In the genomic region with DNA sequence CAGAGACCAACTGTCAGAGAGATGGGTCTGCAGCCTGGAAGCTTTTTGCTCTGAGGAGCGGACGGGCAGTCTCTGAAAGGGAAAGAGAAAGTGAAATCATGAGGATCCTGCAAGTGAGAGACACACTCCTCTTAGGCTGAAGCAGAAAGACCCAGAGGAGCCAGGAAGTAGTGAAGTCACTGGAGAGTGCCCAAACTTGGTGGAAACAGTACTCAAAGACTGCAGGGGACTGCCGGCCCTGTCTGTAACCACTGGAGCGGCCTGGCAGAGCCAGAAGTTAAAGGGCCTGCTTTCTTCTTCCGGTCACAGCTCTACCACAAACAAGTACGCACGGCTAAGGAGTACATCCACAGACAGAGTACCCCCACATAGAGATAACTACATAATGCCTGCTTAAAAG, we compare ENCODE assay signal across 8 mouse cellular contexts.
DNase-seq lines count a peak whose midpoint lies in the region; ATAC-seq and TF ChIP-seq lines count a peak whose summit lies in the region.

No protein-coding gene starts in this region.

- H3K36me3 ChIP-seq in testis, adult 2 months (ENCODE audit: control insufficient read depth, insufficient read depth, low read length): no peaks in the 10 kb centered on the region
- H3K36me3 ChIP-seq in heart, embryonic 16.5 days (ENCODE audit: control insufficient read depth, insufficient read depth): no peaks in the 10 kb centered on the region
- no peaks in the 10 kb centered on the region for H3K36me3 ChIP-seq in liver, embryonic 11.5 days (ENCODE audit: control insufficient read depth, insufficient read depth, low read length)

- DNase-seq in testis, postnatal 14 days (ENCODE audit: low spot score): no peak
- DNase-seq in liver, embryonic 11.5 days (ENCODE audit: low spot score): no peak
- DNase-seq in thymus, postnatal 36 days: peak; percentile 8 to 13
- DNase-seq in urinary bladder, postnatal 14 days (ENCODE audit: low spot score): no peak
- no peak for DNase-seq in frontal cortex, postnatal 14 days (ENCODE audit: low spot score in 2 of 2)
- DNase-seq in embryo, embryonic 10 days (ENCODE audit: low spot score): no peak

- H3K9ac ChIP-seq in heart, embryonic 16.5 days (ENCODE audit: low read length): no peak overlapping the region; the same call in 1 of the 2 replicates
- no peak overlapping the region for H3K9ac ChIP-seq in liver, embryonic 11.5 days (ENCODE audit: low read depth, low read length)

- no peak overlapping the region for H3K27ac ChIP-seq in testis, adult 2 months (ENCODE audit: control insufficient read depth, insufficient read depth, low read depth, low read length)
- H3K27ac ChIP-seq in heart, embryonic 16.5 days (ENCODE audit: low read length): peak overlapping the region; percentile 55
- no peak overlapping the region for H3K27ac ChIP-seq in liver, embryonic 11.5 days (ENCODE audit: low read depth, low read length)

- TF ChIP-seq POLR2A in testis, adult 2 months (IDR thresholded peaks at IDR 0.05; ENCODE audit: control insufficient read depth, low read depth, low read length): no peak

- TF ChIP-seq CTCF in testis, adult 2 months (IDR thresholded peaks at IDR 0.05; ENCODE audit: control insufficient read depth, insufficient read depth, insufficient replicate concordance, low read depth, low read length): no peak

- WGBS in heart, embryonic 16.5 days: 59% methylated on average over 7 of the region's 7 CpGs
- WGBS in liver, embryonic 11.5 days: 58% methylated on average over 7 of the region's 7 CpGs

- no peaks in the 10 kb centered on the region for H3K9me3 ChIP-seq in heart, embryonic 16.5 days (replicated peaks; ENCODE audit: control insufficient read depth, low read length)
- H3K9me3 ChIP-seq in liver, embryonic 11.5 days (ENCODE audit: control insufficient read depth, low read length): no peaks in the 10 kb centered on the region

- no peak for ATAC-seq in heart, embryonic 16.5 days (replicated peaks; ENCODE audit: extremely low read depth, insufficient read depth, low FRiP score)
- ATAC-seq in liver, embryonic 11.5 days (replicated peaks; ENCODE audit: low FRiP score): no peak

- H3K4me2 ChIP-seq in heart, embryonic 16.5 days (ENCODE audit: low read depth, low read length): peak overlapping the region; percentile 36
- H3K4me2 ChIP-seq in liver, embryonic 11.5 days: 0 out of 2 replicates have a peak overlapping the region, but pooled peaks have one; percentile 25

- H3K27me3 ChIP-seq in testis, adult 2 months (ENCODE audit: control insufficient read depth, insufficient read depth, low read length): no peaks in the 10 kb centered on the region
- no peaks in the 10 kb centered on the region for H3K27me3 ChIP-seq in heart, embryonic 16.5 days (ENCODE audit: control insufficient read depth, insufficient read depth, low read length)
- no peaks in the 10 kb centered on the region for H3K27me3 ChIP-seq in liver, embryonic 11.5 days (replicated peaks; ENCODE audit: control insufficient read depth, insufficient read depth, low read length)

- peak overlapping the region; percentile 54; the same call in 1 of the 2 replicates for H3K4me3 ChIP-seq in testis, adult 2 months (ENCODE audit: control insufficient read depth, low read depth, low read length)
- no peak overlapping the region for H3K4me3 ChIP-seq in heart, embryonic 16.5 days (ENCODE audit: low read length)
- H3K4me3 ChIP-seq in liver, embryonic 11.5 days (ENCODE audit: low read depth, low read length): no peak overlapping the region

- H3K4me1 ChIP-seq in testis, adult 2 months (ENCODE audit: control insufficient read depth, insufficient read depth, low read length): peaks cover 6% of the 10 kb centered on the region
- H3K4me1 ChIP-seq in heart, embryonic 16.5 days (ENCODE audit: control insufficient read depth, insufficient read depth, low read length): peaks cover 13% of the 10 kb centered on the region
- H3K4me1 ChIP-seq in liver, embryonic 11.5 days (replicated peaks; ENCODE audit: control insufficient read depth, insufficient read depth, low read length): no peaks in the 10 kb centered on the region

Comparison
In these comparisons a context has a peak if more than half of its experiments do, and no peak if none do; other contexts are left out.
1. DNase-seq: peak in thymus, postnatal 36 days (2 of 2); none in testis, postnatal 14 days (single experiment), liver, embryonic 11.5 days (single experiment), urinary bladder, postnatal 14 days (single experiment), frontal cortex, postnatal 14 days (0 of 2) and embryo, embryonic 10 days (single experiment).